Mouse (Mus musculus): ENCODE measurements around the gene Fancc.

The Fancc gene

GRCm38 (mm10) chr13:63286483-63287102 is 210.5 kb downstream of the Fancc start:
- no peak for DNase-seq

GRCm38 (mm10) chr13:63284748-63285147 is 212.3 kb downstream of the Fancc start:
- DNase-seq: no peak

GRCm38 (mm10) chr13:63283236-63283635 is 213.8 kb downstream of the Fancc start:
- DNase-seq: no peak

GRCm38 (mm10) chr13:63281206-63281605 is 215.9 kb downstream of the Fancc start:
- DNase-seq: peak in 1 of 2 experiments; percentile 3

- peak in 1 of 2 experiments; percentile 0 for DNase-seq
Measured at GRCm38 (mm10) chr13:63280344-63280743, 216.7 kb downstream of the Fancc start.

- peak in 1 of 2 experiments; percentile 0 for DNase-seq
Measured at GRCm38 (mm10) chr13:63279807-63280206, 217.3 kb downstream of the Fancc start.

- no peak for DNase-seq
Measured at GRCm38 (mm10) chr13:63278796-63279475, 218.1 kb downstream of the Fancc start.

GRCm38 (mm10) chr13:63278141-63278631 is 218.9 kb downstream of the Fancc start:
- no peak for DNase-seq

- no peak for DNase-seq
Measured at GRCm38 (mm10) chr13:63277316-63277715, 219.8 kb downstream of the Fancc start.

GRCm38 (mm10) chr13:63276389-63276788 is 220.7 kb downstream of the Fancc start:
- DNase-seq: no peak

- no peak for DNase-seq
Measured at GRCm38 (mm10) chr13:63274488-63275166, 222.5 kb downstream of the Fancc start.

- DNase-seq: no peak
Measured at GRCm38 (mm10) chr13:63273859-63274258, 223.2 kb downstream of the Fancc start.

GRCm38 (mm10) chr13:63272602-63273229 is 224.4 kb downstream of the Fancc start:
- no peak for DNase-seq

GRCm38 (mm10) chr13:63272017-63272601 is 225.0 kb downstream of the Fancc start:
- no peak for DNase-seq

- DNase-seq: no peak
Measured at GRCm38 (mm10) chr13:63270191-63270590, 226.9 kb downstream of the Fancc start.

GRCm38 (mm10) chr13:63268776-63269175 is 228.3 kb downstream of the Fancc start:
- no peak for DNase-seq

- no peak for DNase-seq
Measured at GRCm38 (mm10) chr13:63268371-63268770, 228.7 kb downstream of the Fancc start.

- peak in 1 of 2 experiments; percentile 3 for DNase-seq
Measured at GRCm38 (mm10) chr13:63262168-63262957, 234.7 kb downstream of the Fancc start.

GRCm38 (mm10) chr13:63261676-63262075 is 235.4 kb downstream of the Fancc start:
- DNase-seq: peak in 1 of 2 experiments; percentile 57

GRCm38 (mm10) chr13:63260753-63261631 is 236.1 kb downstream of the Fancc start:
- DNase-seq: peak; percentile 57 to 76

- DNase-seq: no peak
Measured at GRCm38 (mm10) chr13:63260133-63260532, 236.9 kb downstream of the Fancc start.
